Mouse (Mus musculus): Measurements from ENCODE around the gene Ccin.

GRCm38 (mm10) chr4:43957292-43957845 lies 25.9 kb upstream of the Ccin start, which contains the start of gene Glipr2:
- TF ChIP-seq CTCF (IDR thresholded peaks at IDR 0.05) = peak; percentile 88
- TF ChIP-seq POLR2A (IDR thresholded peaks at IDR 0.05; ENCODE audit: insufficient read depth, low read depth, low read length) = peak; percentile 37; the same call in 1 of the 2 replicates

All from heart, adult 2 months (tissue).